Mouse (Mus musculus) spleen, adult 10 weeks (tissue): ENCODE results near the gene Tipin. TPM values are rescaled to one million over a fixed set of nuclear protein-coding genes. Genes with fewer than 3 reads are reported as not detected.

Source experiments
- polyA plus RNA-seq: library from polyadenylated mRNA; stranded (reverse); fragments of 350-450 nt; fragmentation: Illumina TruSeq; extraction: RNeasy Lipid Tissue Mini Kit (QIAGEN cat#74804); gene quantifications from one replicate; pipeline ENCODE4 v1.2.3, GENCODE M21; 2015; ENCODE audit warnings: low replicate concordance; ENCODE audit not compliant: insufficient read depth

The Tipin gene
- 71.4 TPM for polyA plus RNA-seq

DNA sequence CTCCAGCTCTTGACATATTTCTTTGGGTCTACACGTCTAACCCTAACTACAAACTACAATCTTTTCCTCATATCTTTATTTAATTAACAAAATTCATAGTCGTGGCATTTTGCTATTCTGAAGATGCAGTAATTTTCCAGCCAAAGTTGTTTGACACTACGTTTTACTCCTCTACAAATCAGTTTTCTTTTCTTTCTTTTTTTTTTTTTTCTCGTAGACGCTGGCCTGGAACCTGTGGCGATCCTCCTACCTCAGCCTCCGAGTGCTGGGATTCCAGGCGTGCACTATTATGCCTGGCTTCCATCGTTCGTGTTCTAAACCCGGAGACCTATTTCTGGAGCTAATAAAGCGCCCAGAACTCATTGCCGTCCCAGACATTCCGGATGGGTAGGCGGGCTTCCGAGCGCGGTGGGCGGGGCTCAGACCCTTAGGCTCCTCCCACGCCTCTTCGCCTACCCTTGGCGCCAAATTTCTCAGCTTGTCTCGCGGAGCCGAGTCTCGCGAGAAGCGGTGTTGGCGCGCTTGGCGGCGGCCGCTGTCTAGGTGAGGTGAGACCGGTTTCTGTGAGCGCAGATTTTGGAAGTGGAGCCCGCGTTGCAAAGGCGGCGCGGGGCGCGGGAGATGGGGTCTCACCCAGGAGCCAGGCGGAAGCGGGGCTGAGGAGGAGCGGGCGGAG is at the start of gene Tipin:
Gene Tipin, plus strand, starts transcription at position 477 of the 676 bp plus-strand sequence.

DNA sequence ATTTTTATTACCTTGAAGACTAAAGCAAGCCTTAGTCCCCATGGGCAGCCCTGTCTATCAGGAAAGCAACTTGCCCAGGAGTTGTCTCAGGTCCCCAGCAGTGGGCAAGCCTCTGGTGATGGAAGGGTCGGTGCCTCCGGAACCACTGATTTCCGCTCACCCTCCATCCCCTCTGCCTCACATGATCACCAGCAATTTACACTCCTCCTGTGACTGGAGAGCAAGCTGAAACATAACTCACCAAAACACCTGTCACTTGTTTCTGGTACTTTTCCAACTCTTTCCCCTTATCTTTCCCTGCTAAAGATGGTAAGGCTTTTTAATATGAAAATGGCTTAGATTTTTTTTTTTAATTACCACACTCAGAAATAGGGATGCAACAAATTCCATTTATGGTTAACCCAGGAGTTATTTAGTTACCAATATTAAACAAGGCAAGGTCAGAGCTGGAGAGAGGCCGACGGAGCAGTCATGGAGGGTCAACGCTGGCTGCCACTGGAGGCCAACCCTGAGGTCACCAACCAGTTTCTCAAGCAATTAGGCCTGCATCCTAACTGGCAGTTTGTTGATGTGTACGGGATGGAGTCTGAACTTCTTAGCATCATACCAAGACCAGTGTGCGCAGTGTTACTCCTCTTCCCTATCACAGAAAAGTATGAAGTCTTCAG is 46.5 kb upstream of the Tipin start, which contains the start of gene Uchl4:
Gene Uchl4, plus strand, starts transcription at position 434 of the 668 bp plus-strand sequence.

DNA sequence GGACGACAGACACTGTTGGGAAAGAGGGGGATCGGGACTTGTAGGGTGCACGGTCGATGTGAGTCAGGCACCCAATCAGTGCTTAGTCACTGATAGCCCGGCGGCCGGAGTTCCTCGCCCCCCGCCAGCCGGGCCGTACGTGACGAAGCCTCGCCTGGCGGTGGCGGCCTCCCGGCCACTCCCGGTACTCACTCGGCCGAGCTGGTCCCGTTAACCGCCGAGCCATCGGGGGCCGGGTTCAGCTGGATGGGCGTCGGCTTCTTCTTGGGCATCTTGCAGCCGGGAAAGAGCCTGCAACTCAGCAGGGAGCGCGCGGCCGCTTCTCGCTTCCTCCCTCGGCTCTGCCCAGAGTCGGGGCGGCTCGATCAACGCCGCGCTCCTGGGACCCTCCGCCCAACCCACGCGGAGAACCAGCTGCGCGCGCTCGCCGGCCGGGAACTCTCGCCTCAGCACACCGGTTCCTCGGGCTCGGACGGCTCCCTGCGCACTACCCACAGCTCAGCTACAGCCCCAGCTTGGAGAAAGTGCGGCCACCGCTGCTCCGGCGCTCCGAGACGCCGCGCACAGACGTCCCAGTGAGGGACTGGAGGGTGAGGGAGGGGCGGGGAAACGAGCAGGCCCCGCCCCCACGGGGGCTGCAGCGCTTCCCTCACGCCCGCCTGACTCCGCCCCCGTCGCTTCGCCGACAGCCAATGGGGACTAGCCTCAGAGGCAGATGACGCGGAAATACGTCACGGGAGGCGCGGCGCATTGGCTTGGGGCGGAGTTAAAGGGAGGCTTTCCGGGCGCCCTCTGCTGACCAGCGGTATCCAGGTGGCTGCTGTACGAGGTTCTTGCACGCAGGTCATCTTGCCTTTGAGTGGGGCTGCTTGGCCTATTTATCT is 28.1 kb upstream of the Tipin start, which contains the start of gene Map2k1:
Gene Map2k1, minus strand, starts transcription at position 611 of the 884 bp plus-strand sequence.

DNA sequence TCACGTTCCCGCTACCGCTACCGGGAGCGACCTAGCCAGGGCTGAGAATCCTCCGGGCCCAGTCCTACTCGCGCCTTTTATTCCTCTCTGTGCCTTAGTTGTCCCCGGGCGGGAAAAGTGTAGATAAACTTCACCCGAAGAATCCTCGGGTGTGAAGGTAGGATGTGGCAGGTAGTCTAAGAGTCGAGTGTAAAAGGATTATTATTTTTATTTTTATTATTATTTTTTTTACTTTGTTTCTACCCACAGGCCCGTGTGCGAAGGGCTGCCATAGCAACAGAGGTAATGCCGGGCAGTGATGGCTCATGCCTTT is 59.8 kb downstream of the Tipin start, which contains the start of gene Dis3l:
Gene Dis3l, minus strand, starts transcription at position 35 of the 313 bp plus-strand sequence.

Other genes starting within 250 kb of the Tipin start
- not detected for gene Lctl, start 164.4 kb upstream of the Tipin start, polyA plus RNA-seq
- gene Zwilch, start 108.5 kb upstream of the Tipin start, polyA plus RNA-seq = 12.0 TPM
- gene Rpl4, start 108.2 kb upstream of the Tipin start, polyA plus RNA-seq = 2,557 TPM
- 52.9 TPM for gene Snapc5, start 102.3 kb upstream of the Tipin start, polyA plus RNA-seq
- gene Uchl4, start 46.4 kb upstream of the Tipin start, polyA plus RNA-seq = 0.28 TPM
- gene Map2k1, start 27.9 kb upstream of the Tipin start, polyA plus RNA-seq = 104 TPM
- gene Dis3l, start 59.7 kb downstream of the Tipin start, polyA plus RNA-seq = 15.5 TPM
- 0.41 TPM for gene Megf11, start 104.0 kb downstream of the Tipin start, polyA plus RNA-seq